Mouse (Mus musculus): ENCODE results near the gene Ank2. TPM values are rescaled to one million over a fixed set of nuclear protein-coding genes. Genes with fewer than 3 reads are reported as not detected.
A peak's percentile ranks its signal among the peaks of the same experiment; 100 is the strongest.

Ank2 gene
- polyA plus RNA-seq, 1 experiment from 2014 or later = 211 TPM

- ATAC-seq (ENCODE audit: low FRiP score, low TSS enrichment) = peak; percentile 73
- H3K4me3 ChIP-seq (replicated peaks; ENCODE audit: low read depth, low read length) = peak overlapping the region; percentile 62
- no peaks in the 10 kb centered on the region for H3K9me3 ChIP-seq (ENCODE audit: control insufficient read depth, low read length)
- DNase-seq = peak; percentile 73
- no peaks in the 10 kb centered on the region for H3K36me3 ChIP-seq (ENCODE audit: control insufficient read depth, insufficient read depth, low read length)
- H3K4me1 ChIP-seq (ENCODE audit: control insufficient read depth, insufficient read depth, low read length) = peaks cover 17% of the 10 kb centered on the region
- peak overlapping the region; percentile 53 for H3K9ac ChIP-seq (replicated peaks; ENCODE audit: low read length)
- H3K27me3 ChIP-seq (ENCODE audit: control insufficient read depth, insufficient read depth, low read length) = no peaks in the 10 kb centered on the region
- H3K27ac ChIP-seq (replicated peaks; ENCODE audit: low read depth, low read length) = peak overlapping the region; percentile 90
- H3K4me2 ChIP-seq (ENCODE audit: low read length) = peak overlapping the region; percentile 52
- WGBS = 7% methylated on average over 16 of the region's 16 CpGs
Observed at GRCm38 (mm10) chr3:127225167-127225798, 273.9 kb downstream of the Ank2 start.

- Histone ChIP-seq H3K9me3 (ENCODE audit: control insufficient read depth, low read length) (no peaks in the 10 kb centered on the region), H3K27ac (replicated peaks; ENCODE audit: low read depth, low read length) (peak overlapping the region; percentile 90), H3K4me1 (ENCODE audit: control insufficient read depth, insufficient read depth, low read length) (peaks cover 17% of the 10 kb centered on the region), H3K4me2 (ENCODE audit: low read length) (peak overlapping the region; percentile 52), H3K4me3 (replicated peaks; ENCODE audit: low read depth, low read length) (peak overlapping the region; percentile 62), H3K27me3 (ENCODE audit: control insufficient read depth, insufficient read depth, low read length) (no peaks in the 10 kb centered on the region), H3K36me3 (ENCODE audit: control insufficient read depth, insufficient read depth, low read length) (no peaks in the 10 kb centered on the region), H3K9ac (replicated peaks; ENCODE audit: low read length) (peak overlapping the region; percentile 53)
- 29% methylated on average over 13 of the region's 13 CpGs for WGBS
- DNase-seq = peak; percentile 68
- peak; percentile 25; the same call in 1 of the 2 replicates for ATAC-seq (ENCODE audit: low FRiP score, low TSS enrichment)
Observed at GRCm38 (mm10) chr3:127224315-127225166, 274.6 kb downstream of the Ank2 start.

- no peak for DNase-seq
- Histone ChIP-seq H3K4me3 (replicated peaks; ENCODE audit: low read depth, low read length) (no peak overlapping the region), H3K9ac (replicated peaks; ENCODE audit: low read length) (no peak overlapping the region), H3K27me3 (ENCODE audit: control insufficient read depth, insufficient read depth, low read length) (no peaks in the 10 kb centered on the region), H3K4me2 (ENCODE audit: low read length) (peak overlapping the region; percentile 52; the same call in 1 of the 2 replicates), H3K9me3 (ENCODE audit: control insufficient read depth, low read length) (no peaks in the 10 kb centered on the region), H3K4me1 (ENCODE audit: control insufficient read depth, insufficient read depth, low read length) (peaks cover 17% of the 10 kb centered on the region), H3K27ac (replicated peaks; ENCODE audit: low read depth, low read length) (no peak overlapping the region), H3K36me3 (ENCODE audit: control insufficient read depth, insufficient read depth, low read length) (no peaks in the 10 kb centered on the region)
- WGBS = 73% methylated on average over 2 of the region's 2 CpGs
- no peak for ATAC-seq (ENCODE audit: low FRiP score, low TSS enrichment)
Observed at GRCm38 (mm10) chr3:127222086-127222485, 277.1 kb downstream of the Ank2 start.

- Histone ChIP-seq H3K36me3 (ENCODE audit: control insufficient read depth, insufficient read depth, low read length) (no peaks in the 10 kb centered on the region), H3K27ac (replicated peaks; ENCODE audit: low read depth, low read length) (no peak overlapping the region), H3K4me2 (ENCODE audit: low read length) (no peak overlapping the region), H3K9ac (replicated peaks; ENCODE audit: low read length) (no peak overlapping the region), H3K9me3 (ENCODE audit: control insufficient read depth, low read length) (no peaks in the 10 kb centered on the region), H3K27me3 (ENCODE audit: control insufficient read depth, insufficient read depth, low read length) (no peaks in the 10 kb centered on the region), H3K4me3 (replicated peaks; ENCODE audit: low read depth, low read length) (no peak overlapping the region), H3K4me1 (ENCODE audit: control insufficient read depth, insufficient read depth, low read length) (peaks cover 11% of the 10 kb centered on the region)
- ATAC-seq (ENCODE audit: low FRiP score, low TSS enrichment) = no peak
- DNase-seq = no peak
- WGBS = 95% methylated on average over 9 of the region's 9 CpGs
Observed at GRCm38 (mm10) chr3:127220859-127221258, 278.3 kb downstream of the Ank2 start.

- no peaks in the 10 kb centered on the region for H3K9me3 ChIP-seq (ENCODE audit: control insufficient read depth, low read length)
- H3K36me3 ChIP-seq (ENCODE audit: control insufficient read depth, insufficient read depth, low read length) = no peaks in the 10 kb centered on the region
- H3K4me3 ChIP-seq (replicated peaks; ENCODE audit: low read depth, low read length) = no peak overlapping the region
- WGBS = 40% methylated on average over 5 of the region's 5 CpGs
- H3K27ac ChIP-seq (replicated peaks; ENCODE audit: low read depth, low read length) = no peak overlapping the region
- H3K27me3 ChIP-seq (ENCODE audit: control insufficient read depth, insufficient read depth, low read length) = no peaks in the 10 kb centered on the region
- no peak overlapping the region for H3K4me2 ChIP-seq (ENCODE audit: low read length)
- ATAC-seq (ENCODE audit: low FRiP score, low TSS enrichment) (no peak), DNase-seq (no peak)
- peaks cover 14% of the 10 kb centered on the region; the same call in 1 of the 2 replicates for H3K4me1 ChIP-seq (ENCODE audit: control insufficient read depth, insufficient read depth, low read length)
- H3K9ac ChIP-seq (replicated peaks; ENCODE audit: low read length) = no peak overlapping the region
Observed at GRCm38 (mm10) chr3:127213534-127213933, 285.6 kb downstream of the Ank2 start.

- peaks cover 10% of the 10 kb centered on the region; the same call in 1 of the 2 replicates for H3K4me1 ChIP-seq (ENCODE audit: control insufficient read depth, insufficient read depth, low read length)
- no peak overlapping the region for H3K4me3 ChIP-seq (replicated peaks; ENCODE audit: low read depth, low read length)
- no peak overlapping the region for H3K9ac ChIP-seq (replicated peaks; ENCODE audit: low read length)
- ATAC-seq (ENCODE audit: low FRiP score, low TSS enrichment) = no peak
- 74% methylated on average over 3 of the region's 3 CpGs for WGBS
- no peaks in the 10 kb centered on the region for H3K36me3 ChIP-seq (ENCODE audit: control insufficient read depth, insufficient read depth, low read length)
- H3K4me2 ChIP-seq (ENCODE audit: low read length) = no peak overlapping the region
- no peaks in the 10 kb centered on the region for H3K27me3 ChIP-seq (ENCODE audit: control insufficient read depth, insufficient read depth, low read length)
- no peaks in the 10 kb centered on the region for H3K9me3 ChIP-seq (ENCODE audit: control insufficient read depth, low read length)
- H3K27ac ChIP-seq (replicated peaks; ENCODE audit: low read depth, low read length) = no peak overlapping the region
- DNase-seq = no peak
Observed at GRCm38 (mm10) chr3:127211119-127211518, 288.0 kb downstream of the Ank2 start.

GRCm38 (mm10) chr3:127210552-127210951 lies 288.6 kb downstream of the Ank2 start:
- Histone ChIP-seq H3K9me3 (ENCODE audit: control insufficient read depth, low read length) (no peaks in the 10 kb centered on the region), H3K27ac (replicated peaks; ENCODE audit: low read depth, low read length) (no peak overlapping the region), H3K4me3 (replicated peaks; ENCODE audit: low read depth, low read length) (no peak overlapping the region), H3K4me1 (ENCODE audit: control insufficient read depth, insufficient read depth, low read length) (peaks cover 10% of the 10 kb centered on the region; the same call in 1 of the 2 replicates), H3K27me3 (ENCODE audit: control insufficient read depth, insufficient read depth, low read length) (no peaks in the 10 kb centered on the region), H3K9ac (replicated peaks; ENCODE audit: low read length) (no peak overlapping the region), H3K4me2 (ENCODE audit: low read length) (no peak overlapping the region), H3K36me3 (ENCODE audit: control insufficient read depth, insufficient read depth, low read length) (no peaks in the 10 kb centered on the region)
- ATAC-seq (ENCODE audit: low FRiP score, low TSS enrichment) = peak; percentile 37; the same call in 1 of the 2 replicates
- 17% methylated on average over 4 of the region's 4 CpGs for WGBS
- peak; percentile 51 for DNase-seq

- no peak overlapping the region for H3K4me2 ChIP-seq (ENCODE audit: low read length)
- no peaks in the 10 kb centered on the region for H3K9me3 ChIP-seq (ENCODE audit: control insufficient read depth, low read length)
- no peak overlapping the region for H3K4me3 ChIP-seq (replicated peaks; ENCODE audit: low read depth, low read length)
- no peak for DNase-seq
- H3K4me1 ChIP-seq (ENCODE audit: control insufficient read depth, insufficient read depth, low read length) = peaks cover 10% of the 10 kb centered on the region; the same call in 1 of the 2 replicates
- H3K36me3 ChIP-seq (ENCODE audit: control insufficient read depth, insufficient read depth, low read length) = no peaks in the 10 kb centered on the region
- no peak for ATAC-seq (ENCODE audit: low FRiP score, low TSS enrichment)
- H3K9ac ChIP-seq (replicated peaks; ENCODE audit: low read length) = no peak overlapping the region
- WGBS = 87% methylated on average over 5 of the region's 5 CpGs
- no peak overlapping the region for H3K27ac ChIP-seq (replicated peaks; ENCODE audit: low read depth, low read length)
- no peaks in the 10 kb centered on the region for H3K27me3 ChIP-seq (ENCODE audit: control insufficient read depth, insufficient read depth, low read length)
Observed at GRCm38 (mm10) chr3:127208871-127209270, 290.3 kb downstream of the Ank2 start.
